Mouse (Mus musculus): ENCODE measurements around the gene Usmg5. TPM values are rescaled to one million over a fixed set of nuclear protein-coding genes. Genes with fewer than 3 reads are reported as not detected.
A peak's percentile ranks its signal among the peaks of the same experiment; 100 is the strongest.

Gene Usmg5
- total RNA-seq, 2 experiments from 2014 or later: 805 to 828 TPM

GRCm38 (mm10) chr19:47065860-47066259 lies 24.6 kb downstream of the Usmg5 start:
- DNase-seq (ENCODE audit: low spot score in 2 of 2): no peak

DNA sequence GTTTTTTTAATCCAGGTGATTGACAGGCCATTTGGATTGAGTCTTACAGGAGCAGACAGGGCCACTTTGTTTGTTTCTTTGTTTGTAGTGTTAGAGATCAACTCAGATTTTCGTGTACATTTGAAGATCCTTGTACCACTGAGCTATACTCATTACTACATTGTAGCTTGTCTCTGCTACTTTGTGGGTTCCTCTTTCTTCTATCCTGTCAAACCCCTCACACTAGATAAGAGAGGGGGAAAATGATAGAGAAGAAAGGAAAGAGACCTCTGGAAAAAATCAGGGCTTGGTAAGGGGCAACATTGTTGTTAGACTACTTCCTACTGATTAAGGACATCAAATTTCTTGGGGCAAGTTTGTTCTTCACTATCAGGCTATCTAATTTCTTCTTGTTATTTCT lies 32.8 kb downstream of the Usmg5 start:
- DNase-seq (ENCODE audit: low spot score in 2 of 2): no peak

DNA sequence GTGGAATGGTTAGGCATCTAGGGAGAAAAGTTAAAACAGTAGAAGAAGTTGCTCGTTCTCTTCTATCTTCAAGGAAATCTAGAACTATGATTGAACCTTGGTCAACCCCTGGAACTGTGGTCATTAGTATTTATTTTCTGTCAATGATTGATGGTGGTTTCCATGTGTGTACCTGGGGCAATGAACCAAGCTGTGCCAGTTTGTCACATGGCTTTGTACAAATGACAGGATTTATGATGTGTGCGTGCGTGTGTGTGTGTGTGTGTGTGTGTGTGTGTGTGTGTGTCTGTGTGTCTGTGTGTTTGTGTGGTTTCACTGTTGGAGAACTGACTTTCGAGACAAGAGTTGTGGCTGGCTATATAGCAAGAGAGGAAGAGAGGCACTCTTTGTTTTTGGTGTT lies 37.0 kb downstream of the Usmg5 start:
- DNase-seq (ENCODE audit: low spot score in 2 of 2): no peak

GRCm38 (mm10) chr19:47052927-47053326 lies 37.5 kb downstream of the Usmg5 start:
- DNase-seq (ENCODE audit: low spot score in 2 of 2): no peak

- peak; percentile 73 to 86 for DNase-seq (ENCODE audit: low spot score in 2 of 2)
These were observed 40.0 kb downstream of the Usmg5 start, which contains the start of gene Pcgf6 for GRCm38 (mm10) chr19:47050271-47051032. Gene Pcgf6 (minus strand): TSS chr19:47050906.

GRCm38 (mm10) chr19:47049840-47050239 lies 40.6 kb downstream of the Usmg5 start:
- no peak for DNase-seq (ENCODE audit: low spot score in 2 of 2)

- no peak for DNase-seq (ENCODE audit: low spot score in 2 of 2)
These were observed 41.4 kb downstream of the Usmg5 start for GRCm38 (mm10) chr19:47049061-47049460.

GRCm38 (mm10) chr19:47047236-47047833 lies 43.1 kb downstream of the Usmg5 start:
- no peak for DNase-seq (ENCODE audit: low spot score in 2 of 2)

GRCm38 (mm10) chr19:47046343-47046742 lies 44.1 kb downstream of the Usmg5 start:
- DNase-seq (ENCODE audit: low spot score in 2 of 2): no peak

- no peak for DNase-seq (ENCODE audit: low spot score in 2 of 2)
These were observed 46.8 kb downstream of the Usmg5 start for GRCm38 (mm10) chr19:47043608-47044007.

- DNase-seq (ENCODE audit: low spot score in 2 of 2): no peak
These were observed 49.5 kb downstream of the Usmg5 start for GRCm38 (mm10) chr19:47040720-47041473.

DNA sequence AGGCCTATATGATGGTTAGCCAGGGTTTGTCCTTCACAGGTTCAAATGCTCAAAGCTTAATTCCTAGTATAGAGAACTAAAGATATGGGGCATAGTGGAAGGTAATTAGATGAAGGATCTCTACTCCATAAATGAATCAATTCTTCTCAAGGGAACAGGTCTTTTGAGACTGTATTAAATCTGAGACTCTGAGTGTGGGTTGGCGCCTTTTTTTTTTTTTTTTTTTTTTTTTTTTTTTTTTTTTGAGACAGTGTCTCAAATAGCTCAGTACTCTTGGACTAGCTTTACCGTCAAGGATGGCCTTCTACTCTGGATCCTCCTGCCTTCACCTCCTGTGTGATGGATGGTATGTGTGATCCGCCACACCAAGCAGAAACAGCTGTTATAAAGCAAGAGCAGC lies 53.9 kb downstream of the Usmg5 start:
- DNase-seq (ENCODE audit: low spot score in 2 of 2): no peak

- DNase-seq (ENCODE audit: low spot score in 2 of 2): no peak
These were observed 55.5 kb downstream of the Usmg5 start for GRCm38 (mm10) chr19:47034916-47035315.

Other genes starting within 250 kb of the Usmg5 start
- gene Ina, start 75.9 kb downstream of the Usmg5 start, total RNA-seq (2021): 100 to 1,000 TPM; 197 to 202 TPM
- gene Nt5c2, start 75.5 kb downstream of the Usmg5 start, total RNA-seq (2021): 10 to 100 TPM; 65.6 to 78.1 TPM
- 10 to 100 TPM; 19.7 to 20.4 TPM for gene Pcgf6, start 39.7 kb downstream of the Usmg5 start, total RNA-seq (2021)
- gene Taf5, start 22.9 kb downstream of the Usmg5 start, total RNA-seq (2021): 1 to 10 TPM; 6.9 to 7.2 TPM
- gene Pdcd11, start 121 bp upstream of the Usmg5 start, total RNA-seq (2021): 10 to 100 TPM; 18.9 TPM
- gene Calhm2, start 47.6 kb upstream of the Usmg5 start, total RNA-seq (2021): 1 to 10 TPM; 3.1 to 3.9 TPM
- gene Calhm1, start 53.6 kb upstream of the Usmg5 start, total RNA-seq (2021): not detected
- not detected for gene Calhm3, start 67.1 kb upstream of the Usmg5 start, total RNA-seq (2021)
- 100 to 1,000 TPM; 112 to 133 TPM for gene Neurl1a, start 88.2 kb upstream of the Usmg5 start, total RNA-seq (2021)

Data from layer of hippocampus, postnatal 10 days (tissue).